Mouse (Mus musculus) intestine, embryonic 14.5 days (tissue): ENCODE measurements around the gene Synpr. TPM values are rescaled to one million over a fixed set of nuclear protein-coding genes. Genes with fewer than 3 reads are reported as not detected.

ENCODE experiments used
- ATAC-seq: fragments of 200-750 bp; cut with Nextera tagmentation; replicated peaks from 2 replicates; pipeline ENCODE4 v1.8.0; 2017; ENCODE audit warnings: low read depth, moderate number of reproducible peaks, moderate TSS enrichment, moderate library complexity; ENCODE audit not compliant: low FRiP score, low TSS enrichment
- DNase-seq: peaks from one replicate; pipeline ENCODE4 v3.0.0-alpha.2; 2018; ENCODE audit warnings: low spot score
- H3K27ac ChIP-seq: fragments of 300-500 bp; sonication (generic); 2 replicates; pipeline ENCODE4 v1.5.1; 2014; ENCODE audit warnings: low read depth, mild to moderate bottlenecking, control low read depth
- H3K27me3 ChIP-seq: fragments of 300-500 bp; sonication (generic); replicated peaks from 2 replicates; pipeline ENCODE4 v1.6.1; 2014; ENCODE audit warnings: low read length, control low read depth; ENCODE audit not compliant: control insufficient read depth, insufficient read depth
- H3K36me3 ChIP-seq: fragments of 300-500 bp; sonication (generic); 2 replicates; pipeline ENCODE4 v1.6.1; 2014; ENCODE audit warnings: low read length, control low read depth; ENCODE audit not compliant: control insufficient read depth, insufficient read depth
- H3K4me1 ChIP-seq: fragments of 300-500 bp; sonication (generic); replicated peaks from 2 replicates; pipeline ENCODE4 v1.6.1; 2014; ENCODE audit warnings: low read length, control low read depth, mixed read lengths; ENCODE audit not compliant: control insufficient read depth, insufficient read depth
- H3K4me2 ChIP-seq: fragments of 300-500 bp; sonication (generic); 2 replicates; pipeline ENCODE4 v1.6.1; 2014; ENCODE audit warnings: low read length
- H3K4me3 ChIP-seq: fragments of 300-500 bp; sonication (generic); 2 replicates; pipeline ENCODE4 v1.5.1; 2014; ENCODE audit warnings: low read depth, low read length, control low read depth, mixed read lengths
- H3K9ac ChIP-seq: fragments of 300-500 bp; sonication (generic); 2 replicates; pipeline ENCODE4 v1.6.1; 2014; ENCODE audit warnings: mild to moderate bottlenecking, low read length
- H3K9me3 ChIP-seq: fragments of 300-500 bp; sonication (generic); 2 replicates; pipeline ENCODE4 v1.6.1; 2016; ENCODE audit warnings: low read length, control low read depth; ENCODE audit not compliant: control insufficient read depth
- WGBS: fragments of 180-500 bp; shearing (Covaris S2); extraction: QIAGEN DNeasy Blood & Tissue Kit; methylation state at CpG from one replicate; pipeline ENCODE4 v1.1.7; 2014; 5-methylcytosine and 5-hydroxymethylcytosine counted together
- polyA plus RNA-seq: library from polyadenylated mRNA; unstranded; fragments of >200 nt; fragmentation: Nextera tagmentation; extraction: Ambion mirVana; gene quantifications from 2 replicates; pipeline ENCODE4 v1.2.1, GENCODE M21; 2014

Gene Synpr
- polyA plus RNA-seq, 1 experiment from 2014 or later: 4.3 TPM

DNA sequence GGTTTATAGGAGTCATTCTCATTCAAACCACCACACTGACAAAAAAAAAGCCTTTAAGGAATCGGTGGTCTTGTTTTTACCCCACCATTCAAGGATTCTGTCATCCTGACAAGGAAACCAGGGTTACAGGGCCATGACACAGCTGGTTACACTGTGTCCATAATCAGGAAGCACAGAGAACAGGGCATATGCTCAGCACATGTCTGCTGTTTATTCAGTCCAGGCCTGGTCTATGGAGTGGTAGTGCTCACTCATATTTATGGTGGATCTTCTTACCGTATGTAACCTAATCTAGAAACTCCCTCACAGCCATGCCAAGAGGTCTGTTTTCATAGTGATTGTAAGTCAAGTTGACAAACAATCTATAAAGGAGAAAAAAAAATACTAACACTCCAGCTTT is 293.5 kb downstream of the Synpr start:
- ATAC-seq: no peak

GRCm38 (mm10) chr14:13578744-13579143 is 294.2 kb downstream of the Synpr start:
- no peaks in the 10 kb centered on the region for H3K36me3 ChIP-seq
- no peak overlapping the region for H3K4me2 ChIP-seq
- no peak overlapping the region for H3K4me3 ChIP-seq
- ATAC-seq (no peak), DNase-seq (no peak)
- H3K27ac ChIP-seq: no peak overlapping the region
- no peaks in the 10 kb centered on the region for H3K27me3 ChIP-seq
- WGBS: 87% methylated on average over 1 of the region's 1 CpGs
- no peaks in the 10 kb centered on the region for H3K9me3 ChIP-seq
- H3K9ac ChIP-seq: no peak overlapping the region
- H3K4me1 ChIP-seq: no peaks in the 10 kb centered on the region

More for the DNA sequence above, 293.5 kb downstream of the Synpr start:
- Histone ChIP-seq H3K9ac (no peak overlapping the region), H3K4me1 (no peaks in the 10 kb centered on the region), H3K27ac (no peak overlapping the region), H3K27me3 (no peaks in the 10 kb centered on the region), H3K36me3 (no peaks in the 10 kb centered on the region), H3K4me3 (no peak overlapping the region), H3K4me2 (no peak overlapping the region), H3K9me3 (no peaks in the 10 kb centered on the region)
- no peak for DNase-seq
- WGBS: 73% methylated on average over 2 of the region's 2 CpGs

- ATAC-seq (no peak), DNase-seq (no peak)
- no peaks in the 10 kb centered on the region for H3K9me3 ChIP-seq
- no peaks in the 10 kb centered on the region for H3K36me3 ChIP-seq
- WGBS: 92% methylated on average over 2 of the region's 2 CpGs
- no peaks in the 10 kb centered on the region for H3K27me3 ChIP-seq
- no peaks in the 10 kb centered on the region for H3K4me1 ChIP-seq
- no peak overlapping the region for H3K9ac ChIP-seq
- H3K4me2 ChIP-seq: no peak overlapping the region
- no peak overlapping the region for H3K27ac ChIP-seq
- no peak overlapping the region for H3K4me3 ChIP-seq
These were observed 308.9 kb downstream of the Synpr start for GRCm38 (mm10) chr14:13593321-13593940.

- Histone ChIP-seq H3K9me3 (no peaks in the 10 kb centered on the region), H3K4me1 (no peaks in the 10 kb centered on the region), H3K4me3 (no peak overlapping the region), H3K27ac (no peak overlapping the region), H3K27me3 (no peaks in the 10 kb centered on the region), H3K4me2 (no peak overlapping the region), H3K9ac (no peak overlapping the region), H3K36me3 (no peaks in the 10 kb centered on the region)
- DNase-seq: no peak
- ATAC-seq: no peak
- WGBS: 61% methylated on average over 6 of the region's 6 CpGs
These were observed 311.7 kb downstream of the Synpr start for GRCm38 (mm10) chr14:13596251-13596650.

DNA sequence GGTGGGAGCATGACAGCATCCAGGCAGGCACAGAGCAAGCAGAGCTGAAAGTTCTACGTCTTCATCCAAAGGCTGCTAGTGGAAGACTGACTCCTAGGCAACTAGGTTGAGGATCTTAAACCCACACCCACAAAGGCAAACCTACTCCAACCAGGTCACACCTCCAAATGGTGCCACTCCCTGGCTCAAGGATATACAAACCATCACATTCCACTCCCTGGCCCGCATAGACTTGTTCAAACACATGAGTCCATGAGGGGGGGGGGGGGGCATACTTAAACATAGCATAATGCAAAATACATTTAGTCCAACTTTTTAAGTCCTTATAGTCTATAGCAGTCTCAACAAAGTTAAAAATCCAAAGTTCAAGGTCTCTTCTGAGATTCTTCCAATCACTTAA is 312.6 kb downstream of the Synpr start:
- no peaks in the 10 kb centered on the region for H3K9me3 ChIP-seq
- DNase-seq (no peak), ATAC-seq (no peak)
- no peak overlapping the region for H3K27ac ChIP-seq
- H3K9ac ChIP-seq: no peak overlapping the region
- H3K4me2 ChIP-seq: no peak overlapping the region
- H3K27me3 ChIP-seq: no peaks in the 10 kb centered on the region
- H3K4me3 ChIP-seq: no peak overlapping the region
- 79% methylated on average over 2 of the region's 2 CpGs for WGBS
- H3K4me1 ChIP-seq: no peaks in the 10 kb centered on the region
- no peaks in the 10 kb centered on the region for H3K36me3 ChIP-seq

GRCm38 (mm10) chr14:13620531-13620930 is 336.0 kb downstream of the Synpr start:
- Histone ChIP-seq H3K27me3 (no peaks in the 10 kb centered on the region), H3K4me3 (no peak overlapping the region), H3K9ac (no peak overlapping the region), H3K9me3 (no peaks in the 10 kb centered on the region), H3K27ac (no peak overlapping the region), H3K4me1 (no peaks in the 10 kb centered on the region), H3K36me3 (no peaks in the 10 kb centered on the region), H3K4me2 (no peak overlapping the region)
- DNase-seq (no peak), ATAC-seq (no peak)
- WGBS: 35% methylated on average over 2 of the region's 2 CpGs

DNA sequence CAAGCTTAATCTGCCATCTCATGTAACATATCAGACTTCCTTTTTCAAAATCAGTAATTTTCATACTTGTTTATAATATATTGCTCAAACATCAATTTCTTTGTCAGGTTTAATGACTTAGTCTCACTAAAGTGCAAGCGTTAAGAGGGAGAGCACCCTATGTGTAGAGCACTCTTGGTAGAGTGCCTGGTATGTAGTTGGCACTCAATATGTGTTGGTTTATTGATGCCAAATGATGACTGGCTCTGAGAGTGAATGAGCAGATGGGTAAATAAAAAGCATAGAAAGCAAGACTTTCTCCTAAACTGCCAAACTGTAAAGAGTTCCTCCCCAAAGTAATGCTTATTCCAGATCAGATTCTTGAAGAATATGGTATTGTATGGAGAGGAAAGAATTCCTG is 365.3 kb downstream of the Synpr start:
- no peak overlapping the region for H3K9ac ChIP-seq
- no peak overlapping the region for H3K4me2 ChIP-seq
- H3K9me3 ChIP-seq: no peaks in the 10 kb centered on the region
- no peak overlapping the region for H3K4me3 ChIP-seq
- no peaks in the 10 kb centered on the region for H3K36me3 ChIP-seq
- H3K27me3 ChIP-seq: no peaks in the 10 kb centered on the region
- H3K4me1 ChIP-seq: no peaks in the 10 kb centered on the region
- 89% methylated on average over 1 of the region's 1 CpGs for WGBS
- DNase-seq (no peak), ATAC-seq (no peak)
- H3K27ac ChIP-seq: no peak overlapping the region

DNA sequence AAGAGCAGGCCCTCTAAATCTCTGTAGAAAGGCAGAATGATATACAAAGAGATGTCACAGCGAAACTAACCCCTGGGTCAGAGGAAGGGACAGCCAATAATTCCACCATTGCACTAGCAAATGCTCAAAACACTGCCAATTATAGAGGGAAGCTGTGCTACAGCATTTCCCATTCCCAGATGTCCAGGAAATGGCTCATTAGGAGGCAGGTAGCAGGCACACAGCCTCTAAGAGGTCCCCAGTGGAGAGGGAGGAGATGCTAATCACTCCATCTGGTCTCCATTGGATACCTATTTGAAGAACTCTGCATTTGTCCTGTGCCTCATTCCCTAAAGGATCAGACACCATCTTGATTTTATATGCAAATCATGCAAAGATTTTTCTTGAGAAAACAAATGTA is 366.5 kb downstream of the Synpr start:
- H3K27me3 ChIP-seq: no peaks in the 10 kb centered on the region
- H3K4me1 ChIP-seq: no peaks in the 10 kb centered on the region
- DNase-seq: no peak
- no peaks in the 10 kb centered on the region for H3K9me3 ChIP-seq
- H3K27ac ChIP-seq: no peak overlapping the region
- no peaks in the 10 kb centered on the region for H3K36me3 ChIP-seq
- no peak overlapping the region for H3K9ac ChIP-seq
- ATAC-seq: no peak
- H3K4me2 ChIP-seq: no peak overlapping the region
- 58% methylated on average over 1 of the region's 1 CpGs for WGBS
- H3K4me3 ChIP-seq: no peak overlapping the region

- Histone ChIP-seq H3K36me3 (no peaks in the 10 kb centered on the region), H3K27me3 (no peaks in the 10 kb centered on the region), H3K4me2 (no peak overlapping the region), H3K4me1 (no peaks in the 10 kb centered on the region), H3K4me3 (no peak overlapping the region), H3K9ac (no peak overlapping the region), H3K9me3 (no peaks in the 10 kb centered on the region), H3K27ac (no peak overlapping the region)
- WGBS: 80% methylated on average over 2 of the region's 2 CpGs
- DNase-seq (no peak), ATAC-seq (no peak)
These were observed 367.1 kb downstream of the Synpr start for GRCm38 (mm10) chr14:13651541-13652298.
